Mouse (Mus musculus) CD4-positive naive resting alpha-beta T cell, adult 57 days (primary cell): Measurements from ENCODE around the gene Ethe1. TPM values are rescaled to one million over a fixed set of nuclear protein-coding genes. Genes with fewer than 3 reads are reported as not detected.

Source experiments
- total RNA-seq: library from RNA; stranded (reverse); gene quantifications from one replicate; pipeline ENCODE4 v1.2.4, GENCODE M21; 2023

The Ethe1 gene
- total RNA-seq = 6.9 TPM

DNA sequence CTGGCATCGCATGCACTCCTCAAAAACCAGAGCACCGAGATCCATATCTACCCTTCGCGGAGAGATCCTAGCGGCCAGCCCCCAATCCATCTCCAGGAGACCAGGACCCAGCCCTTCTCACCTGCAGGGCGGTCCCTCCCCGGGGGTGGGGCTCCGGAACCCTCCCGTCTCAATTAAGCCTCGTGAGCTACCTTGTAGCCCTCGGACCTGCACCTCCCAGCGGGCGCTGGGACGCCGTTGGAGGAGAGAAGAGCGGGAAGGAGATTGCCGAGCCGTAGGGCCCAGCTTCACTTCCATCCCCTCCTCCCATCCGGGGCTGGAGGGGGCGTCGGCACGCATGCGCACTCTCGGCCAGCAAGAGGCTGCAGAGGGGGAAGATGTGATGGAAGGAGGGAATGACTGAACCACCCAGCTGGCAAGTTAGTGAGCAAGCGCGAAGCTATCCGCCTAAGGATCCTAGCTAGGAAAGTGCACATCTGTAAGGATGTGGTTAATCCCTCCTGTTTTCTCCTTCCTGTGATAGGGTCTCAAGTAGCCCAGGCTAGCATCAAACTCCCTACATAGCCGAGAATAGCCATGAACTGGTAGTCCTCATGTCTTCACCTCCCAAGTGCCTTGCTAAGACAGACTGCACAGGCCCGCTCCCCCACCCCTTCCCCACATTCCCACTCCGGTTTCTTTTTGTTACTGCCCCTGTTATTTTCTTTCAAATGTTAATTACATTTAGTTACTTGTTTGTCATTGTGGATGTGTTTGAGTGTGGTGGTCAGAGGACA is at the start of gene Ethe1, which contains the start of gene Zfp575:
Gene Ethe1, plus strand, starts transcription at position 214 of the 776 bp plus-strand sequence.
Gene Zfp575, minus strand, starts transcription at position 312 of the 776 bp plus-strand sequence.

DNA sequence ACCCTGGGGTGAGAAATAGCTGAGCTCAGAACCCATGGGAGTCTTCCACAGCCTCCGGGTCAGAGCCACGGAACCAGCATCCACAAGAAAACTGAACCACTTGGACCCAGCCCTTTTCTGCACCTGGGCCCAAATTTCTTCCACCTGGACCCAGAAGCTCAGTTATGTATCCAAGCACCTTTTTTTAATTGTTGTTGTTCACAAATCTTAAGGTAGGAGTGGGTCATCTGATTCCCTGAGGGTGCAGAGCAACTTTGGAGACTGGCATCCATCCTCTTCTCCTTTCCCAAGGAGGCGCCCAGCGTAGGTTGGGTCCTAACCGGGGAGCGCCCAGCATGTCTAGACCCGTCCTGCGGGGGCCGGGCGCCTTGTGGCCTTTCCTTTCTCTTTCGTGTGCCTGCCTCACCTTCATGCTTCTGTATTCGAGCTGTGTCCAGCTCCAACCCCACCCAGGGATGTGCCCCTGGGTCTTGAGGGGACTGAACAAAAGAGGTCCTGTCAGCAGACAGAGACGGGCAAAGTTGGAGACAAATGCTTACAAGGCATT is 41.2 kb upstream of the Ethe1 start, which contains the start of the genes Pinlyp and Xrcc1:
Gene Pinlyp, minus strand, starts transcription at position 51 of the 547 bp plus-strand sequence.
Gene Xrcc1, plus strand, starts transcription at position 222 of the 547 bp plus-strand sequence.

DNA sequence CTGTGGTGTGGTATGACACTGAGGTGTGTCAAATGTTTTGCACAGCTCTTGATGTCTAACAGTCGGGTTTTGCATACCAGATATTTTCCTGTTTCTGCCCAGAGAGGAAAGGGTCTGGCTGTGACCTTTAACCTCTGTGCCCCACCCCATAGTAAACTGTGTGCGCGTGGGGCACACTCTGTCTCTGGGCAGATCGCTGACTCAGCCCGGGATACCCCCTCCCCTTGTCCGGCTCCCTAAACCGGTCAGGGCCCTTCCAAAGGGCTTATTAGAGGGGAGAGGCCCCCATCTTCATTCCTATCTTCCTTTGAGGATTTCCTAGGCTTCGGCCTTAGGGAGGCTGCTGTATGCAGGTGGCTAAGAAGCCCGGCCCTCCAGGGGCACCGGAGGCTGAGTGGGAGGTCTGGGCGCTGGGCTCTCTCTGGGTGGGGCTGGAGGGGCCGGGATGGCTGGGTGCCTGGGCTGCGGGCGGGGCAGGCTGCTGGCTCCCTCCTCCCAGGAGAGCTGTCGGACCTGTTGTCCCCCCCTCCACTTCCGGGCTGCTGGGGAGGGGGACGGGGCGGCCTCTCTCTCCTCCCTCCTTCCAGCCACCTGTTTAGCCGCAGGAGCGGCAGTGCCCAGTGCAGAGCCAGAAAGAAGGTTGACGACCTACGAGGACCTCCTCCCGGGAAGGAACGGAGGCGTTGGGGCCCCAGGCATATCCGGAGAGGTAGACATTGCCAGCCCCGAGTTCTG is 23.0 kb downstream of the Ethe1 start, which contains the start of gene Phldb3:
Gene Phldb3, plus strand, starts transcription at position 620 of the 735 bp plus-strand sequence.

DNA sequence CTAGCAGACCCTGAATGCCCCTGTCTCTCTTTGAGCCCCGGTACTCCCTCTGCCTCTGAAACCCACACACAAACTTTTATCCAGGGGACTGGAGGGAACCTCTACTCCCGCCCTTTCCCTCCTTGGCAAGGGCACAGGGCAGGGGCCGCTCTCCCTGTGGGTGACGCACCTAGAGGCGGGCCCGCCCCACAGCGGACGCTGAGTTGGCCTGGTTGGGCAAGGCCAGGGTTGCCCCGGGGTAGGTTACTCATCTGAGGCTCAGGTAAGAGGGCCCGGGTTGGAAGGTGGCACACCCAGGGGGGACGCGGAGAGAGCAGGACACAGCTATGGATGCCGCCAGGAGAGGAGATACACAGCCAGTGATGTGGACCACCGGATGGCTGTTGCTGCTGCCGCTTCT is 48.9 kb downstream of the Ethe1 start, which contains the start of gene Lypd3:
Gene Lypd3, plus strand, starts transcription at position 287 of the 400 bp plus-strand sequence.

Other genes with a start within 250 kb of the Ethe1 start
- not detected for gene Lypd5, start 238.3 kb upstream of the Ethe1 start, total RNA-seq
- gene Kcnn4, start 217.3 kb upstream of the Ethe1 start, total RNA-seq = 205 TPM
- gene Smg9, start 187.9 kb upstream of the Ethe1 start, total RNA-seq = 135 TPM
- gene Irgc1, start 135.2 kb upstream of the Ethe1 start, total RNA-seq = 4.3 TPM
- 204 TPM for gene Plaur, start 125.1 kb upstream of the Ethe1 start, total RNA-seq
- gene Cadm4, start 105.5 kb upstream of the Ethe1 start, total RNA-seq = 0.44 TPM
- 1.4 TPM for gene Zfp428, start 80.5 kb upstream of the Ethe1 start, total RNA-seq
- not detected for gene AC161166.1, start 75.1 kb upstream of the Ethe1 start, total RNA-seq
- 12.2 TPM for gene Irgq, start 56.9 kb upstream of the Ethe1 start, total RNA-seq
- not detected for gene Pinlyp, start 41.4 kb upstream of the Ethe1 start, total RNA-seq
- gene Xrcc1, start 41.3 kb upstream of the Ethe1 start, total RNA-seq = 53.1 TPM
- gene Zfp575, start 98 bp downstream of the Ethe1 start, total RNA-seq = not detected
- gene Phldb3, start 23.2 kb downstream of the Ethe1 start, total RNA-seq = 8.3 TPM
- gene Lypd3, start 49.0 kb downstream of the Ethe1 start, total RNA-seq = 0.35 TPM
- gene Tex101, start 89.1 kb downstream of the Ethe1 start, total RNA-seq = not detected
- gene BC049730, start 121.7 kb downstream of the Ethe1 start, total RNA-seq = not detected
- gene Gm4763, start 139.4 kb downstream of the Ethe1 start, total RNA-seq = not detected
- 1.5 TPM for gene Cd177, start 172.8 kb downstream of the Ethe1 start, total RNA-seq
- gene Ceacam10, start 189.7 kb downstream of the Ethe1 start, total RNA-seq = not detected